Mouse (Mus musculus) brain, embryonic 14.5 days (tissue): ENCODE results near the gene Sdcbp2. TPM values are rescaled to one million over a fixed set of nuclear protein-coding genes. Genes with fewer than 3 reads are reported as not detected.
"Not testable (repeated sequence)": the region's sequence is repeated elsewhere in the genome, so short reads cannot be mapped to it uniquely, and the experiment has no call there.

Source experiments
- DNase-seq: peaks from one replicate; pipeline ENCODE4 v3.0.0-alpha.2; 2011; ENCODE audit warnings: low read depth
- CTCF ChIP-seq: fragments of 200-500 bp; IDR thresholded peaks from 2 replicates; pipeline ENCODE4 v1.5.1; 2012; ENCODE audit warnings: inconsistent platforms, mild to moderate bottlenecking, moderate library complexity, borderline replicate concordance; ENCODE audit not compliant: insufficient read depth, insufficient read length; ENCODE audit errors: extremely low read depth
- POLR2A ChIP-seq: fragments of 200-500 bp; IDR thresholded peaks from 2 replicates; pipeline ENCODE4 v1.6.1; 2012; ENCODE audit warnings: mild to moderate bottlenecking, inconsistent platforms, borderline replicate concordance; ENCODE audit not compliant: poor library complexity, insufficient read depth, insufficient read length, severe bottlenecking; ENCODE audit errors: extremely low read depth
- polyA plus RNA-seq: library from polyadenylated mRNA; depleted of rRNA; stranded (reverse); fragments of >200 nt; gene quantifications from 2 replicates; pipeline ENCODE4 v1.2.3, GENCODE M21; 2012

Gene Sdcbp2
- polyA plus RNA-seq, 1 experiment = 1.1 TPM

GRCm38 (mm10) chr2:151575699-151576389 lies 3.4 kb downstream of the Sdcbp2 start:
- TF ChIP-seq POLR2A = peak; percentile 43; the same call in 1 of the 2 replicates
- no peak for TF ChIP-seq CTCF
- peak; percentile 98 for DNase-seq

DNA sequence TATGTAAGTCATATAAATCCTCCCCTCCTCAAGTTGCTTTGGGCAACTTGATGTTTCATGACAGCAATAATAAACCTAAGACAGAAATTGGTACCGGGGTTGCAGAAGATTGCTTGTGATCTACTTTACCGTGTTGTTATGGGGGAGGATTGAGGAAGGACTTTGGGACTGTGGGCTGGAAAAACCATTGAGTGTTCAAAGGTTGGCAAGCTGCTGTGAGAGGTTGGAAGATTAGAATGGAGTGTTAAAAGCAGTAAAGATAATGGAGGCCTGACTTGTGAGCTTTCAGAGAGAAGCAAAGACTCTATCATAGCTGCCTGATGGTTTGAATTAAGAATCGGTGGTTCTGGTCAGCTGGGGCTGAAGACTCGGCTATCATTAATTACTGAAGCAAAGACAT lies 6.8 kb downstream of the Sdcbp2 start:
- DNase-seq = no peak
- TF ChIP-seq POLR2A (no peak), CTCF (no peak)

GRCm38 (mm10) chr2:151580945-151581344 lies 8.5 kb downstream of the Sdcbp2 start:
- TF ChIP-seq CTCF (no peak), POLR2A (no peak)
- DNase-seq = no peak

DNA sequence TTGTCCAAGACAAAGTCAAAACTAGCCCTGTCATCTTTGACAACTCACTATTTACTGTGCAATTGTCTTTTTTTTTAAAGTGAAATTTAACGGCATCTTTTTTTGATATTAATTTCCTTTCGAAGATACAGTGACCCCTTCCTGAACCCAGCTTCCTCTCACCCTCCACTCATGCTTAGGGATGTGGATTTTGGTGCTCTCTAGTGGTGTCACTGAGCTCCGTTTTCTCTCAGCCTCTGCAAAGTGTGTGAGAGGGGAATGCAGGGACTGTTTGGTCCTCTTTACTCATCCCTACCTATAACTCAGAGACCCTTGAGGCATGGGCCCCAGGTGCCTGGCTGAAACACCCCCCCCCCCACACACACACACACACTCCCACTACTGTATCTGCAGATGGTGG lies 13.5 kb downstream of the Sdcbp2 start:
- TF ChIP-seq POLR2A = no peak
- no peak for TF ChIP-seq CTCF
- DNase-seq = no peak

- TF ChIP-seq POLR2A (no peak), CTCF (no peak)
- no peak for DNase-seq
These were observed 14.4 kb downstream of the Sdcbp2 start for GRCm38 (mm10) chr2:151586807-151587206.

DNA sequence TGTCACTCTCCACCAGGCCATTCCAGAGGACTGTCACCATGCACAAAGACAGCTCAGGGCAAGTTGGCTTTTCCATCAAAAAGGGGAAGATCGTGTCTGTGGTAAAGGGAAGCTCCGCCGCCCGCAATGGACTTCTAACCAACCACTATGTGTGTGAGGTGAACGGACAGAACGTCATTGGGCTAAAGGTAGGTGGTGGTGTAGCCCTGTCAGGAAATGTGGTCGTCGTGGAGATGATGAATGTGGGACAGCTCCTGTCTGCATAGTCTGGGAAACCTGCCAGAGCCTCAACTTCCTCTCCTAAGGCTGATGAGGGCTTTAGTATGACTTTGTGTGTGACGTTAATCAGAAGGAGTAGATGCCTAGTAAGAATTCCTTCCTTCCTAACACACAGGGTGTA lies 14.9 kb downstream of the Sdcbp2 start:
- DNase-seq = no peak
- TF ChIP-seq CTCF = no peak
- TF ChIP-seq POLR2A = no peak

DNA sequence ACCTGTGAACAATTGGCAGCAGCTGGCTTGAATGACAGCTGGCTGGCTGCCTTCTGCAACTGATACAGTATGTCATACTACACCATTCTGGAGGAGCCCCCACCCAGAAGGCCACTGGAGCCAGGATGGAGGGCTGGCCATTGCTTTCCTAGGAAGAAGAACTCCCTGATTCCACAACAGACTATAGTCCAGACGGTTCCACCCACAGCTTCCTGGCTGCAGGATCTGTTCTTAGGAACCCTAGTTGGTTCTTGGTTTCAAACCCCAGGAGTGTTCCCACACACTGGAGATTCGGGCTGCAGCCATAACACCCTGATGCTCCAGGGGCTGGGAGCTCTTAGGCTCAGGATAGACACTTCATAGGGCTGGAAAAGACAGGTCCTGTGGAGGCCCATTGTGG lies 25.6 kb downstream of the Sdcbp2 start:
- TF ChIP-seq POLR2A (no peak), CTCF (no peak)
- DNase-seq = no peak

- TF ChIP-seq CTCF = no peak
- no peak for TF ChIP-seq POLR2A
- peak; percentile 30 for DNase-seq
These were observed 29.7 kb downstream of the Sdcbp2 start for GRCm38 (mm10) chr2:151602106-151602505.

DNA sequence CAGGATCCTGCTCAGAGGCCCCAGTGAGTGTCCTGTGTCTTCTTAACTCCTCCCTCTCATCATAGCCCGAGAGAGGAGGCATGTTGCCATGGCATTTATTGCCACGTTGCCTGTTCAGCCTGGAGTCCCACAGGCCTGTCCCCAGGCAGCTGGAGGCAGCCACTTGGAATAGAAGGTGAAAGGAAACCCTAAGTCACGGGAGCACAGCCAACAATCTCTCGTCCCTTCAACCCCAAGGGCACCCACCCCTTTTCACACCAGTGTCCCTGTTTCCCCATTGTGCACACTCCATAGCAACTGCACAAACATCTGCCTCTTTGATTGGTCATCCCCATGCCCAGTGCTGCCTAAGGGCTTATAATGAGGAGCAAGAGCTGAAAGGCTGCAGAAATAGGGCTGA lies 31.2 kb downstream of the Sdcbp2 start:
- TF ChIP-seq CTCF = no peak
- TF ChIP-seq POLR2A = no peak
- peak; percentile 83 for DNase-seq

GRCm38 (mm10) chr2:151605437-151605987 lies 33.1 kb downstream of the Sdcbp2 start:
- DNase-seq = peak; percentile 84
- TF ChIP-seq CTCF (no peak), POLR2A (no peak)

GRCm38 (mm10) chr2:151608435-151608834 lies 36.0 kb downstream of the Sdcbp2 start:
- DNase-seq = no peak
- TF ChIP-seq POLR2A = no peak

DNA sequence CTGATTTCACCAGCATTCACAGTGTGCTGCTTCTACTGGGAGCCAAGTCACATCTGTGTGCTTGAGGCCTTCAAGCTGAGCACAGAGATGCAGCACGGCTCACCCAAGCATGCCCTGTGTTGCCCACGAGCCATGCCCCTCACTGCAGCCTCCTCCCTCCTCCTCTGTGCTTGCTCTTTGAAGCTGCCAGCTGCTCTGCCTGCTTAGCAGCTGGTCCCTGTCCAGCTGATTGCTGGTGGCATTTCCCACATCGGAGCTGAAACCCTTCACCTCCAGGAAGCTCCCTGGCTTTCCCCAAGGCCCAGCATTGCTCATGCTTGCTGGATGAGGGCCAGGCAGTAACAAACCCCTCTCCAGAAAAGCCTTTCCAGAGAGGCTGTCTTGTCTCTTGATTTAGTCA lies 37.6 kb downstream of the Sdcbp2 start:
- TF ChIP-seq POLR2A (no peak), CTCF (no peak)
- peak; percentile 62 for DNase-seq

- DNase-seq = not testable (repeated sequence)
These were observed 43.4 kb downstream of the Sdcbp2 start for GRCm38 (mm10) chr2:151615779-151616178.

DNA sequence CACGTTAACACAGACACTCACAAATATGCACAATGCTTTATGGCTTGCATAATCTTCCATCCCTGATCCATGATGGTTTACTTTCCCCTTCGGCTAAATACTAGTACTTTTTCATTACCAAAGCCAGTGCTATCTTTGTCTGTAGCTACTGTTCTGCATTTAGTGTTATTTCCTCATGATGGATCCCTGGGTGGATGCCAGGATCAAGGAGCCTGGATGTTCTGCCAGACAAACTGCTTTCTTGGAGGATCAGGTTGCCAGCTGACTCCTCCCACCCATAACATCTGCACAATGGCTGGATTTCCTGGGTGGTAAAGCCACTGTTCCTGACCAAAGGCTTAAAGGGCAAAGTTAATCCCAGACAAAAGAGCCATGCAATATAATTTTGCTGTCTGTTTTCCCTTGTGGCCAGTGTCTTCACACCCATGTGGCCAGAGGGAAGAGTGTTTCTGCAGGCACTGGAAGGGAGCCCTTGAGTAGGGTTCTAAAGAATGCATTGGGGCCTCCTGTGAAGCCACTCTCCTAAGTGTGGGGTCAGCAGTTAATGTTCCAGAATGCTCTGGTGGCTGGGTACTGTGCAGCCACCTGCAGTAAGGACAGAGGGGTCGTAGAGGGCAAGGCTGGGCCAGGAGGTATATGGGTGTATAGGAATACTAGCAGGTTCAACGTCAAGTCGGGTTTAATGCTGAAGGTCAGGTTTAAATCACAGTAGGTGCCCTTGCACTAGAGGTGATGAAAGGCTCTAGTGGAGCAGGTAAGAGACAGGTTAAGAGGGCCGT lies 44.3 kb downstream of the Sdcbp2 start:
- no peak for DNase-seq

DNA sequence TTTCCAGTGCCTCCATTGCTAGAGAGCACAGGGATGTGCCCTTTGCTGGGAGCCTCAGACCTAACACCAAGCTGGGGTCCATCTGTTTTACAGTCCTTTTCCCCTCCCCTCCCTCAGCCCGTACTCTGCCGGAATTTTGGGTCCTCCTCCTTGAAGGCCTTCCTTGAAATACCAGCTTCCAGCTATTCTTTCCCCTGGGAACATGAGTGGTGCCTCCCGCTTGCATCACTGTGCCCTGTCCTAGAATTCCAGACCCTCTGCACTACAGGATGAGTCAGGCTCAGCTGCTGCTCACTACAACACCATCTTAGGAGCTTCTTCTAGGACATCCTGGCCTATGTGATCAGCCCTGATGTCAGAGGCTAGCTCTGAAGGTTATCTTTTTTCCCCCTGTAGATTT lies 51.4 kb downstream of the Sdcbp2 start:
- DNase-seq = no peak
- no peak for TF ChIP-seq POLR2A
- TF ChIP-seq CTCF = no peak

More for the DNA sequence above, 44.3 kb downstream of the Sdcbp2 start:
- TF ChIP-seq CTCF = no peak
- TF ChIP-seq POLR2A = no peak
